ENCODE assay signal across 11 mouse cellular contexts in the genomic region with DNA sequence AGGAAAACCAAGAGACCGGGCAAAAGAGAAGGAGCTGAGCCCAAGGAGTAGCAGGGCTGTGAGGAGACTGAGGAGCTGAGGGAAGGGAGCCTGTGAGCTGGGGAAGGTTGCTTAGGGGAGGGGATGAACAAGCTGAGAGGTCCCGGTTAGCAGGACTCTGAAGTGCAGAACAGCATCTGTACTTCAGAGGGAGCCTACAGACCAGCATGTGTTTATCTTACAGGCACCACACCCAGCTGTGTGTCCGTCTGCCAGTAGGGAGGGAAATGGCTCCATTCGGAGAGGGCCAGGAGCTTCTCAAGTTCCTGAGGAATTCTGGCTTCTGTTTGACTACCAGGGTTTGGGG. TPM values are rescaled to one million over a fixed set of nuclear protein-coding genes. Genes with fewer than 3 reads are reported as not detected.
DNase-seq lines count a peak whose midpoint lies in the region; ATAC-seq and TF ChIP-seq lines count a peak whose summit lies in the region.
"Had no signal": no experiment of that assay in that cellular context is flagged by ENCODE, and none has a peak within 500 bp of the region (broad histone marks: within the 10 kb centered on the region; RNA-seq: fewer than 3 reads in every experiment).

No protein-coding gene starts in this region.

- peak; percentile 29; the same call in 1 of the 2 replicates for TF ChIP-seq CTCF in testis, adult 2 months (IDR thresholded peaks at IDR 0.05; ENCODE audit: control insufficient read depth, insufficient read depth, insufficient replicate concordance, low read depth, low read length)
- peak; percentile 64 for TF ChIP-seq CTCF in liver, embryonic 14.5 days (IDR thresholded peaks at IDR 0.05; ENCODE audit: low read depth)

- no peak overlapping the region for H3K4me2 ChIP-seq in embryonic facial prominence, embryonic 13.5 days
- peak overlapping the region; percentile 85 for H3K4me2 ChIP-seq in liver, embryonic 14.5 days (ENCODE audit: low read depth)
- H3K4me2 ChIP-seq: neural tube, embryonic 12.5 days had no signal

- H3K27ac ChIP-seq in testis, adult 2 months (ENCODE audit: control insufficient read depth, insufficient read depth, low read depth, low read length), result no peak overlapping the region
- peak overlapping the region; percentile 69 for H3K27ac ChIP-seq in embryonic facial prominence, embryonic 13.5 days
- H3K27ac ChIP-seq in liver, embryonic 14.5 days, result peak overlapping the region; percentile 100
- H3K27ac ChIP-seq: neural tube, embryonic 12.5 days had no signal

- H3K36me3 ChIP-seq in testis, adult 2 months (ENCODE audit: control insufficient read depth, insufficient read depth, low read length), result no peaks in the 10 kb centered on the region
- no peaks in the 10 kb centered on the region for H3K36me3 ChIP-seq in embryonic facial prominence, embryonic 13.5 days
- H3K36me3 ChIP-seq in liver, embryonic 14.5 days (replicated peaks; ENCODE audit: control insufficient read depth, insufficient read depth, low read depth), result no peaks in the 10 kb centered on the region
- H3K36me3 ChIP-seq: neural tube, embryonic 12.5 days had no signal

- no peak for DNase-seq in testis, postnatal 14 days (ENCODE audit: low spot score)
- DNase-seq in liver, embryonic 14.5 days (ENCODE audit: low read depth in 3 of 3, low spot score in 3 of 3), result peak; percentile 82 to 87 (median 86)
- DNase-seq in frontal cortex, postnatal 36 days (ENCODE audit: low spot score in 2 of 2), result no peak
- DNase-seq in layer of hippocampus, adult 8-10 months (ENCODE audit: low spot score in 2 of 2), result no peak
- no peak for DNase-seq in cerebellum, adult 11 months
- DNase-seq in urinary bladder, postnatal 10 days (ENCODE audit: low spot score), result no peak
- DNase-seq: layer of hippocampus, adult 9-11 months; thymus, postnatal 14 days had no signal

- H3K4me1 ChIP-seq in testis, adult 2 months (ENCODE audit: control insufficient read depth, insufficient read depth, low read length), result peaks cover under 1% of the 10 kb centered on the region; the same call in 1 of the 2 replicates
- H3K4me1 ChIP-seq in embryonic facial prominence, embryonic 13.5 days, result peaks cover 5% of the 10 kb centered on the region
- peaks cover 23 to 43% of the 10 kb centered on the region in 2 experiments for H3K4me1 ChIP-seq in liver, embryonic 14.5 days (replicated peaks; ENCODE audit: control insufficient read depth in 2 of 2, insufficient read depth in 2 of 2, low read length in 1 of 2)
- H3K4me1 ChIP-seq: neural tube, embryonic 12.5 days had no signal

- no peak overlapping the region for H3K4me3 ChIP-seq in testis, adult 2 months (ENCODE audit: control insufficient read depth, low read depth, low read length)
- no peak overlapping the region for H3K4me3 ChIP-seq in embryonic facial prominence, embryonic 13.5 days
- peak overlapping the region; percentile 39 to 54 for H3K4me3 ChIP-seq in liver, embryonic 14.5 days (ENCODE audit: insufficient read depth in 1 of 2, low read depth in 2 of 2, low read length in 2 of 2)
- H3K4me3 ChIP-seq: neural tube, embryonic 12.5 days had no signal

- TF ChIP-seq EP300 in liver, embryonic 14.5 days (IDR thresholded peaks at IDR 0.05; ENCODE audit: low read depth), result peak; percentile 69

- H3K27me3 ChIP-seq in testis, adult 2 months (ENCODE audit: control insufficient read depth, insufficient read depth, low read length), result no peaks in the 10 kb centered on the region
- H3K27me3 ChIP-seq in embryonic facial prominence, embryonic 13.5 days, result no peaks in the 10 kb centered on the region
- no peaks in the 10 kb centered on the region for H3K27me3 ChIP-seq in liver, embryonic 14.5 days (ENCODE audit: control insufficient read depth, insufficient read depth, low read length)

- 7% methylated on average over 4 of the region's 4 CpGs for WGBS in embryonic facial prominence, embryonic 13.5 days
- WGBS in liver, embryonic 14.5 days (ENCODE audit: insufficient replicate concordance), result 4% methylated on average over 4 of the region's 4 CpGs

- TF ChIP-seq POLR2A in testis, adult 2 months (IDR thresholded peaks at IDR 0.05; ENCODE audit: control insufficient read depth, low read depth, low read length), result no peak

- peak overlapping the region; percentile 32; the same call in 1 of the 2 replicates for H3K9ac ChIP-seq in embryonic facial prominence, embryonic 13.5 days
- peak overlapping the region; percentile 61 for H3K9ac ChIP-seq in liver, embryonic 14.5 days (replicated peaks)
- H3K9ac ChIP-seq: neural tube, embryonic 12.5 days had no signal

- no peaks in the 10 kb centered on the region for H3K9me3 ChIP-seq in embryonic facial prominence, embryonic 13.5 days
- no peaks in the 10 kb centered on the region for H3K9me3 ChIP-seq in liver, embryonic 14.5 days (ENCODE audit: control insufficient read depth, low read length)
- H3K9me3 ChIP-seq: neural tube, embryonic 12.5 days had no signal

- ATAC-seq in embryonic facial prominence, embryonic 13.5 days (ENCODE audit: insufficient number of reproducible peaks, insufficient read depth, low FRiP score, low TSS enrichment, low read depth), result no peak
- peak; percentile 93 for ATAC-seq in liver, embryonic 14.5 days (ENCODE audit: insufficient read depth)

RNA-seq across cellular contexts. Expression of a gene that starts 5.6 kb away (rescaled TPM):
- polyA plus RNA-seq in testis, adult 2 months (2012; rRNA removed), result 0.07 TPM in 1 of 2 replicates, not detected in the other
- polyA plus RNA-seq in embryonic facial prominence, embryonic 13.5 days (2015; fragmentation: Nextera tagmentation; extraction: Ambion mirVana), result 0.30 TPM in 1 of 2 replicates, not detected in the other
- polyA plus RNA-seq in liver, embryonic 14.5 days (2012; rRNA removed), result 11.2 and 14.4 TPM in 2 replicates
- polyA plus RNA-seq in liver, embryonic 14.5 days (2014; fragmentation: Nextera tagmentation; extraction: Ambion mirVana), result 18.1 and 18.7 TPM in 2 replicates
- total RNA-seq in layer of hippocampus, adult 8-10 months (2022), result not detected
- polyA plus RNA-seq: neural tube, embryonic 12.5 days had no signal

RNA-seq across cellular contexts. Expression of a gene that starts 28.8 kb away (rescaled TPM):
- 4.1 and 5.2 TPM in 2 replicates for polyA plus RNA-seq in testis, adult 2 months (2012; rRNA removed)
- polyA plus RNA-seq in embryonic facial prominence, embryonic 13.5 days (2015; fragmentation: Nextera tagmentation; extraction: Ambion mirVana), result 22.9 and 25.2 TPM in 2 replicates
- 6.7 and 9.5 TPM in 2 replicates for polyA plus RNA-seq in liver, embryonic 14.5 days (2012; rRNA removed)
- 9.2 and 11.4 TPM in 2 replicates for polyA plus RNA-seq in liver, embryonic 14.5 days (2014; fragmentation: Nextera tagmentation; extraction: Ambion mirVana)
- 10 to 100 TPM; 43.0 to 50.3 (median 46.2) TPM for total RNA-seq in layer of hippocampus, adult 8-10 months (2022)

RNA-seq across cellular contexts. Expression of a gene that starts 38.7 kb away (rescaled TPM):
- 11.3 and 12.2 TPM in 2 replicates for polyA plus RNA-seq in testis, adult 2 months (2012; rRNA removed)
- polyA plus RNA-seq in embryonic facial prominence, embryonic 13.5 days (2015; fragmentation: Nextera tagmentation; extraction: Ambion mirVana), result 3.8 and 4.2 TPM in 2 replicates
- polyA plus RNA-seq in liver, embryonic 14.5 days (2012; rRNA removed), result 2.4 and 2.8 TPM in 2 replicates
- 1.4 and 1.7 TPM in 2 replicates for polyA plus RNA-seq in liver, embryonic 14.5 days (2014; fragmentation: Nextera tagmentation; extraction: Ambion mirVana)
- 10 to 100 TPM; 42.0 to 51.0 (median 44.1) TPM for total RNA-seq in layer of hippocampus, adult 8-10 months (2022)

RNA-seq across cellular contexts. Expression of a gene that starts 41.4 kb away (rescaled TPM):
- polyA plus RNA-seq in testis, adult 2 months (2012; rRNA removed), result 7.8 and 8.0 TPM in 2 replicates
- 14.2 and 15.1 TPM in 2 replicates for polyA plus RNA-seq in embryonic facial prominence, embryonic 13.5 days (2015; fragmentation: Nextera tagmentation; extraction: Ambion mirVana)
- 7.5 and 7.6 TPM in 2 replicates for polyA plus RNA-seq in liver, embryonic 14.5 days (2012; rRNA removed)
- polyA plus RNA-seq in liver, embryonic 14.5 days (2014; fragmentation: Nextera tagmentation; extraction: Ambion mirVana), result 5.8 and 6.5 TPM in 2 replicates
- 10 to 100 TPM; 22.6 to 26.0 (median 25.6) TPM for total RNA-seq in layer of hippocampus, adult 8-10 months (2022)

Comparison
In these comparisons a context has a peak if more than half of its experiments do, and no peak if none do; other contexts are left out.
1. H3K4me3 ChIP-seq: peak in liver, embryonic 14.5 days (2 of 2); none in testis, adult 2 months (single experiment) and embryonic facial prominence, embryonic 13.5 days (single experiment).
2. DNase-seq: peak in liver, embryonic 14.5 days (3 of 3); none in testis, postnatal 14 days (single experiment), frontal cortex, postnatal 36 days (0 of 2), layer of hippocampus, adult 8-10 months (0 of 2), cerebellum, adult 11 months (single experiment) and urinary bladder, postnatal 10 days (single experiment).